Mouse (Mus musculus) CH12.LX (cell line): ENCODE data around the gene Pde12. TPM values are rescaled to one million over a fixed set of nuclear protein-coding genes. Genes with fewer than 3 reads are reported as not detected.

Experiments
- DNase-seq: peaks from one replicate; pipeline ENCODE4 v3.0.0-alpha.2; 2013; ENCODE audit errors: extremely low read depth
- H3K27ac ChIP-seq: 2 replicates; pipeline ENCODE4 v1.5.1; 2012; ENCODE audit warnings: low read depth, mild to moderate bottlenecking, control low read depth, moderate library complexity; ENCODE audit not compliant: insufficient read depth
- H3K27me3 ChIP-seq: replicated peaks from 2 replicates; pipeline ENCODE3; 2012; ENCODE audit warnings: inconsistent platforms
- H3K36me3 ChIP-seq, 2 experiments: replicated peaks in 1 of 2; 2 replicates each; pipeline versions ENCODE3 to v1.6.1; 2012; ENCODE audit warnings: inconsistent platforms in 1 of 2, low read length in 1 of 2, mild to moderate bottlenecking in 1 of 2, mixed read lengths in 1 of 2, moderate library complexity in 1 of 2; ENCODE audit not compliant: control insufficient read depth in 1 of 2, insufficient read depth in 1 of 2
- H3K4me1 ChIP-seq, 2 experiments: 2 replicates each; pipeline ENCODE4 v1.6.1; 2012; ENCODE audit warnings: inconsistent platforms in 1 of 2, moderate library complexity in 1 of 2; ENCODE audit not compliant: insufficient read depth in 2 of 2, control insufficient read depth in 1 of 2
- H3K4me2 ChIP-seq: 2 replicates; pipeline ENCODE4 v1.6.1; 2012; ENCODE audit warnings: low read depth, mild to moderate bottlenecking, control low read depth; ENCODE audit not compliant: poor library complexity, insufficient read depth, severe bottlenecking
- H3K4me3 ChIP-seq, 3 experiments: fragments of 150-350 bp in 1 of 3; sonication (generic) in 1 of 3; replicated peaks in 1 of 3; 2 replicates each; pipeline versions ENCODE3 to v1.5.1; 2011 to 2012; ENCODE audit warnings: low read depth in 2 of 3, low read length in 2 of 3, mild to moderate bottlenecking in 2 of 3, moderate library complexity in 2 of 3, control low read depth in 1 of 3, improper control_type of control experiment in 1 of 3, inconsistent platforms in 1 of 3, mixed read lengths in 1 of 3; ENCODE audit not compliant: poor library complexity in 1 of 3
- H3K79me2 ChIP-seq: replicated peaks from 2 replicates; pipeline ENCODE4 v1.6.1; 2012; ENCODE audit warnings: mild to moderate bottlenecking, moderate library complexity; ENCODE audit not compliant: control insufficient read depth, poor library complexity, insufficient read depth, severe bottlenecking; ENCODE audit errors: extremely low read depth
- H3K9ac ChIP-seq: 2 replicates; pipeline ENCODE4 v1.6.1; 2012; ENCODE audit warnings: low read depth, mild to moderate bottlenecking, control low read depth, moderate library complexity; ENCODE audit not compliant: insufficient read depth
- H3K9me3 ChIP-seq: replicated peaks from 2 replicates; pipeline ENCODE3; 2012; ENCODE audit warnings: low read length, inconsistent platforms, mixed read lengths
- BHLHE40 ChIP-seq: IDR thresholded peaks from 2 replicates; pipeline ENCODE4 v1.6.1; 2011; ENCODE audit warnings: mild to moderate bottlenecking, low read depth, low read length, improper control_type of control experiment
- CHD2 ChIP-seq: IDR thresholded peaks from 2 replicates; pipeline ENCODE4 v1.6.1; 2011; ENCODE audit warnings: low read length, improper control_type of control experiment
- E2F4 ChIP-seq: IDR thresholded peaks from 2 replicates; pipeline ENCODE4 v1.6.1; 2011; ENCODE audit warnings: low read depth, low read length, improper control_type of control experiment; ENCODE audit not compliant: insufficient replicate concordance
- GABPA ChIP-seq: IDR thresholded peaks from 2 replicates; pipeline ENCODE4 v1.6.1; 2012; ENCODE audit warnings: low read depth, low read length, improper control_type of control experiment, inconsistent platforms; ENCODE audit not compliant: insufficient replicate concordance
- HCFC1 ChIP-seq: IDR thresholded peaks from 2 replicates; pipeline ENCODE4 v1.6.1; 2012; ENCODE audit warnings: low read depth, mild to moderate bottlenecking, inconsistent platforms, low read length, improper control_type of control experiment
- IRF4 ChIP-seq: IDR thresholded peaks from 2 replicates; pipeline ENCODE4 v1.6.1; 2014; ENCODE audit warnings: low read depth, mild to moderate bottlenecking, inconsistent platforms, low read length, improper control_type of control experiment
- JUN ChIP-seq: IDR thresholded peaks from 2 replicates; pipeline ENCODE4 v1.6.1; 2011; ENCODE audit warnings: low read depth, mild to moderate bottlenecking, low read length, improper control_type of control experiment, moderate library complexity; ENCODE audit not compliant: insufficient read depth
- MAZ ChIP-seq: IDR thresholded peaks from 2 replicates; pipeline ENCODE4 v1.6.1; 2012; ENCODE audit warnings: low read depth, mild to moderate bottlenecking, inconsistent platforms, low read length, improper control_type of control experiment, moderate library complexity
- MEF2A ChIP-seq: IDR thresholded peaks from 2 replicates; pipeline ENCODE4 v1.6.1; 2014; ENCODE audit warnings: low read depth, mild to moderate bottlenecking, inconsistent platforms, low read length, improper control_type of control experiment, borderline replicate concordance
- MXI1 ChIP-seq: IDR thresholded peaks from 2 replicates; pipeline ENCODE4 v1.6.1; 2011; ENCODE audit warnings: mild to moderate bottlenecking, low read depth, low read length, improper control_type of control experiment
- NRF1 ChIP-seq: IDR thresholded peaks from 2 replicates; pipeline ENCODE4 v1.6.1; 2014; ENCODE audit warnings: low read depth, mild to moderate bottlenecking, inconsistent platforms, low read length, improper control_type of control experiment, moderate library complexity
- POLR2A ChIP-seq: IDR thresholded peaks from 2 replicates; pipeline ENCODE4 v1.6.1; 2011; ENCODE audit warnings: low read depth, mild to moderate bottlenecking, improper control_type of control experiment, low read length
- POLR2AphosphoS2 ChIP-seq: IDR thresholded peaks from 2 replicates; pipeline ENCODE4 v1.6.1; 2011; ENCODE audit warnings: low read depth, low read length, improper control_type of control experiment
- RAD21 ChIP-seq: IDR thresholded peaks from 2 replicates; pipeline ENCODE4 v1.6.1; 2011; ENCODE audit warnings: low read depth, mild to moderate bottlenecking, low read length, improper control_type of control experiment, moderate library complexity
- RCOR1 ChIP-seq: conservative IDR thresholded peaks from 2 replicates; pipeline ENCODE4 v1.6.1; 2012; ENCODE audit warnings: low read depth, mild to moderate bottlenecking, inconsistent platforms, low read length, improper control_type of control experiment
- SIN3A ChIP-seq: IDR thresholded peaks from 2 replicates; pipeline ENCODE4 v1.6.1; 2012; ENCODE audit warnings: low read length, improper control_type of control experiment, inconsistent platforms
- UBTF ChIP-seq: IDR thresholded peaks from 2 replicates; pipeline ENCODE4 v1.6.1; 2012; ENCODE audit warnings: low read depth, mild to moderate bottlenecking, inconsistent platforms, low read length, improper control_type of control experiment, moderate library complexity
- ZKSCAN1 ChIP-seq: IDR thresholded peaks from 2 replicates; pipeline ENCODE4 v1.6.1; 2012; ENCODE audit warnings: low read depth, inconsistent platforms, low read length, improper control_type of control experiment, borderline replicate concordance
- ZMIZ1 ChIP-seq: IDR thresholded peaks from 2 replicates; pipeline ENCODE4 v1.6.1; 2012; ENCODE audit warnings: low read depth, mild to moderate bottlenecking, inconsistent platforms, low read length, improper control_type of control experiment
- dilution Hi-C: fragments of 300-500 bp; cut with MboI; formaldehyde crosslinking; loops from 2 replicates; pipeline ENCODE4 v1.14.3; 2020; ENCODE audit warnings: low sequenced_read_pairs; ENCODE audit not compliant: extremely low pct_unique_long_range_greater_than_20kb, extremely low pct_ligation_motif_present
- in situ Hi-C: fragments of 300-500 bp; cut with MboI; formaldehyde crosslinking; loops from 3 replicates; pipeline ENCODE4 v1.14.3; 2019; ENCODE audit warnings: low sequenced_read_pairs, low pct_ligation_motif_present, low pct_unique_long_range_greater_than_20kb, mixed read lengths
- polyA plus RNA-seq: library from polyadenylated mRNA; unstranded; fragments of >175 nt; gene quantifications from 2 replicates; pipeline ENCODE4 v1.2.1, GENCODE M21; 2012; ENCODE audit warnings: low read depth; ENCODE audit not compliant: insufficient read length
- total RNA-seq, 2 experiments: library from RNA; depleted of rRNA; stranded (reverse); fragments of 300-350 nt in 1 of 2; fragments of >200 nt in 1 of 2; gene quantifications; 2 replicates each; pipeline ENCODE4 v1.2.3; 2012 to 2014

The Pde12 gene
- total and polyA plus RNA-seq, 3 experiments = 8.4 to 14.9 (median 14.2) TPM

DNA sequence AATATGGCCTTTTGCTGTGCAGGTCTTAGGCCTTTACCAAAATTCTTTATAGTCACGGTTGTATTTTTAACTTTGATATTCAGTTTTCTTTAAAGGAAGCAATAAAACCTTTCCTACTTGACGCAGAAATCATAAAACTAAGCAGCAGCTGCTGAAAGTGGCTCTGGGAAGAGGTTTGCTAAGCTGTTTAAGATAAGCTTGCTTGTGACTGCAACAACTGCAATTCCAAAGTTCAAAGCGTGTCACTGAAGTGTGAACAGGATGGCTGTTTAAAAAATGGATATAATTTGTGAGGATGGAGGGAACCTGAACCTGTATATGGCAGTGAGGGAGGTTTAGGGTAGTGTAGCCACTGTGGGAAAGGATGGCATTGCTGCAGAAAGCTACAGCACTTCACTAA, 7.7 kb downstream of the Pde12 start:
- no peak overlapping the region for H3K9ac ChIP-seq
- dilution Hi-C loops = no loop called here

DNA sequence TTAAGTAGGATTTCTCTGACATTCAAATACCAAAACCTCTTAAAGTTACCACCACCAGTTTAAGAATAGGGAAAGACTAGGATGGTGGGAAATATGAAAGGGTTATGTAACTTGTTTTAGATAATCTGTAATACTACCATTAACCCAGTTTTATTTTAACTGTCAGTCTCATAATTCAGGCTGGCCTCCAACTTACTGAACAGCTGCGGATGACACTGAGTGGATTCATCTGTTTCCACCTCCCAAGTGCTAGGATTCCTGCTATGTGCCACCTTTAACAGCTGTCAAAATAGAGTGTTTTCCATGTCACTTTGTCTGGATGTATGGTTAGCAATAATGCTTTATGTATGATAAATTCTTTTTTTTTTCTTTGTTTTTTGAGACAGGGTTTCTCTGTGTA, 9.4 kb downstream of the Pde12 start:
- Histone ChIP-seq H3K36me3 (peaks cover 24 to 78% of the 10 kb centered on the region in 2 experiments), H3K4me1 (no peaks in the 10 kb centered on the region; a peak in 1 of 4 replicates)
- TF ChIP-seq POLR2A (no peak), GABPA (no peak), MAZ (no peak), HCFC1 (no peak), E2F4 (no peak), SIN3A (no peak), NRF1 (no peak), JUN (no peak), RAD21 (no peak), ZKSCAN1 (no peak), MEF2A (no peak), UBTF (no peak), MXI1 (no peak), CHD2 (no peak), POLR2AphosphoS2 (no peak)
- TF ChIP-seq, all 38 proteins: peak for 0
- H3K27ac ChIP-seq = no peak overlapping the region
- no peaks in the 10 kb centered on the region for H3K9me3 ChIP-seq
- DNase-seq = no peak
- H3K4me3 ChIP-seq = no peak overlapping the region
- H3K79me2 ChIP-seq = peaks cover 3% of the 10 kb centered on the region; the same call in 1 of the 2 replicates
- no peak overlapping the region for H3K4me2 ChIP-seq
- in situ Hi-C loops (no loop called here), dilution Hi-C loops (no loop called here)
- no peaks in the 10 kb centered on the region for H3K27me3 ChIP-seq
- H3K9ac ChIP-seq = no peak overlapping the region

More for the DNA sequence above, 7.7 kb downstream of the Pde12 start:
- no peaks in the 10 kb centered on the region for H3K9me3 ChIP-seq
- no peak for DNase-seq
- peaks cover 21% of the 10 kb centered on the region for H3K79me2 ChIP-seq
- H3K27me3 ChIP-seq = no peaks in the 10 kb centered on the region
- in situ Hi-C loops = no loop called here
- no peak overlapping the region for H3K4me2 ChIP-seq
- no peak overlapping the region for H3K27ac ChIP-seq
- TF ChIP-seq BHLHE40 (no peak), RCOR1 (no peak), JUN (no peak), GABPA (no peak), IRF4 (no peak), ZMIZ1 (no peak)
- peaks cover 2 to 10% of the 10 kb centered on the region in 2 experiments; a peak in 2 of 4 replicates for H3K4me1 ChIP-seq
- H3K4me3 ChIP-seq = no peak overlapping the region
- H3K36me3 ChIP-seq = peaks cover 22 to 75% of the 10 kb centered on the region in 2 experiments
